Mouse (Mus musculus): ENCODE data around the gene Fxyd5.

Fxyd5 gene

DNA sequence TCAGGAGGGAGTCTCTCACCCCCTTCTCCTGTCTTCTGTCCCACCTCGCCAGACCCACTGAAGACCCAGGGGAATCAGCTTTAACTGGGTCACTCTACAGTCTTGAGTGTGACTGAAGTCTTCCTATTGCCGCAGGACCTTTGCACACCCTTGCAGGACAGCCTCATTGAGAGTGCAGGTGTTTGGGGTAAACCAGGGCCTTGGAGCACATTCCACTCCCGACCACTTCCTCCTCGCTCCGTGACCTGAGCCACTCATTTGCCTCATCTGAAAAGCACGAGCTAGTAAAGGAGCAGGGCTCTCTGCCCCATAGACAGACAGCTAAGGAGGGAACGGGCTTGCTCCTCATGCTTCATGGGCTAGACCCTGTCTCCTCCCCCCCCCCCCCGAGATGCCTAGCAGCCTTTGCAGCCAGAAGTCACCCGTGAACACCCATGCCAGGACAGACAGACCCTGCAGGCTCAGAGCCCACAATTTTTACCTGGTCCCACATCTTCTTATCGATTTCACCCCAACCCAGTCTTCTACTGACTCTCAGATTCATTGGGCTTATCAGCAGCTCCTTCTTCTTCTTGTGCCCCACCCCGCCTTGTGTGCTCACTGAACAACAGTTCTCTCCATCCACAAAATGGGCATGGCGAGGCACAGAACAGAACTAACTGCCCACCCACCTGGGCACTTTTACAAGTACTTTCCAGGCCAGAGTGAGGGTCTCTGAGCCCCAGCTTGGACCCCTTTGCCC is 1.8 kb downstream of the Fxyd5 start:
- no peak for DNase-seq (ENCODE audit: low spot score in 2 of 2)

DNA sequence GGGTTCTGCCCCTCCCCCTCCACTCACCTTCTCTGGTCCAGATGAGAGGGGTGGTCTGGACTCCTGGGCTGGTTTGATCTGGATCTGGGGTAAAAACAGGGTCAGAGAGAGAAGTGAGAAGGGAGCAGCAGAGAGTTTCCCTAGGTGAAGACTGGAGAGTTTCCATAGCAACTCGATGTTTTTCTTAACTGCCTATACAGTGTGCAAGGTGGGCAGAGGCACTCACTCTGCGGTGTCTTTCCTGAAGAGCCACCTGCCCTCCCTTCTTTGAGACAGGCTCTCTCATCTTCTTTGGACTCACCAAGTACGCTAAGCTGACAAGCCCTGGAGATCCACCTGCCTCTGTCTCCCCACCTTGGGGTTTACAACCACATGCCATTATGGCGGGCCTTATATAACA is 3.3 kb downstream of the Fxyd5 start:
- DNase-seq (ENCODE audit: low spot score in 2 of 2): no peak

DNA sequence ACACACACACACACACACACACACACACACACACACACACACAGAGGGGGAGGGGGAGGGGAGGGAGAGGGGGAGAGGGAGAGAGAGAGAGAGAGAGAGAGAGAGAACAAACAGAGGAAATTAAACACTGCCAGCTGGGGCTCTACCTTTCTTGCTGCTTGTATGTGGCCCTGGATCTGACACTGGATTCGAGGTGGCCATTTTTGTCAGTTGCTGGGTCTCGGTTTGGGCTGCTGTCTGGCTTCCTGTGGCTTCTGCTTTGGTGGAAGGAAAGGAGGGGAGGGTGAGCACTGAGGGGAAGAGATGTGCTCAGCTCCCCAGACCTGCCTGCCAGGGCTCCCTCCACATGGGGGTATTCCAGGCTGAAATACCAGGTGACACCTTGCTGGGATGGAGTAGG is 4.6 kb downstream of the Fxyd5 start:
- DNase-seq (ENCODE audit: low spot score in 2 of 2): no peak

DNA sequence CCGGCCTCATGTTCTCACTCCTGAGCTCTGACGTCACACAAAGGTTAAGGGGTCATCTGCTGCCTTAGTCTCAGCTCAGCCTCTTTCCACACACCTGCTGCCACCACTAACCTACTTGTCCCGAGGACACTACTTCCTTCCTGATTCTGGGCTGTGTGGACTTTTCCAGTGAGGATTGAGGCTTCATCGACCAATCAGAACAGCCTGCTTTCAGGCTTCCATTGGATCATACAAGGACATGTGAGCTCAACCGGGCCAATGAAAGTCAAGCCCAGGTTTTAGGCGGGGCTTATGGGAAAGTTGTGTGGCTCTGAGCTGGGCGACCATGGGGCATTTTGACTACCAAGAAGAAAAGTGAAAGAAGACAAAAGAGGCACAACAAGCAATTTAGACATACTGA is 5.4 kb downstream of the Fxyd5 start:
- no peak for DNase-seq (ENCODE audit: low spot score in 2 of 2)

DNA sequence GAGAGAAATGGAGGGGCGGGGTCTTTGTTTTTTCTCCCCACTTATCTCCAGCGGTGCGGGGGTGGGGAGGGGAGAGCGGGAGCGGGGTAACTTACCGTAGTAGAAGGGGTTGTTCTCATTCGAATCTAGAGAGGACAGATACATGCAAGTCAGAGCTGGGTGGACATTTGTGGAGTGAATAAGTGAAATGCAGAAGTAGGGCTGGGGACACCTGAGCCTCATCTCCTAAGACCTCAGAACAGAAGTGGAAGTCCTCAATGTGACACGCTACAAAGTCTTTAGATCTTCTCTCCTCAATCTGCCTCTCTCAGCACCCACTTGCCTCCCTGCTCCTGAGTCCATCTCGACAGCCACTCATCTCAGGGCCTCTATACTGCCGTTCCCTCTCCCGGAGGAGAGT is 7.0 kb downstream of the Fxyd5 start:
- no peak for DNase-seq (ENCODE audit: low spot score in 2 of 2)

DNA sequence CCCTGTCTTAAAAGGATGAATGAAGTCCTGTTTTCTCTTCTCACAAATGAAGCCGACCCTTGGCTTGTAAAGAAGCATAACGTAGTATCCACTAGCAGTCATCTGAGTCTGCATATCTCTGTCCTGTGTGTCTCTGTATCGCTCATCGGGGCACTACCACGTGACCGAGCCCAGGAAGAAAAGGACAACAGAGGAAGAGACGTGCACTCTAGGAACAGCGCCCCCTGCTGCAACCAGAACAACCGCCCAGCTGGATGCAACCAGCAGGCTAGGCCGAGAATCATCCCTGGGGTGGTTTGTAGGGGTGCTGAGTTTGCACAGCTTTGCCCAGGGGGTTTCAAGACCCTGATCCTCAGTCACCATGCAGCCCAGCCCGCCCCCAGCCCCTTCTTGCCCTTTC is 7.5 kb downstream of the Fxyd5 start:
- DNase-seq (ENCODE audit: low spot score in 2 of 2): no peak

DNA sequence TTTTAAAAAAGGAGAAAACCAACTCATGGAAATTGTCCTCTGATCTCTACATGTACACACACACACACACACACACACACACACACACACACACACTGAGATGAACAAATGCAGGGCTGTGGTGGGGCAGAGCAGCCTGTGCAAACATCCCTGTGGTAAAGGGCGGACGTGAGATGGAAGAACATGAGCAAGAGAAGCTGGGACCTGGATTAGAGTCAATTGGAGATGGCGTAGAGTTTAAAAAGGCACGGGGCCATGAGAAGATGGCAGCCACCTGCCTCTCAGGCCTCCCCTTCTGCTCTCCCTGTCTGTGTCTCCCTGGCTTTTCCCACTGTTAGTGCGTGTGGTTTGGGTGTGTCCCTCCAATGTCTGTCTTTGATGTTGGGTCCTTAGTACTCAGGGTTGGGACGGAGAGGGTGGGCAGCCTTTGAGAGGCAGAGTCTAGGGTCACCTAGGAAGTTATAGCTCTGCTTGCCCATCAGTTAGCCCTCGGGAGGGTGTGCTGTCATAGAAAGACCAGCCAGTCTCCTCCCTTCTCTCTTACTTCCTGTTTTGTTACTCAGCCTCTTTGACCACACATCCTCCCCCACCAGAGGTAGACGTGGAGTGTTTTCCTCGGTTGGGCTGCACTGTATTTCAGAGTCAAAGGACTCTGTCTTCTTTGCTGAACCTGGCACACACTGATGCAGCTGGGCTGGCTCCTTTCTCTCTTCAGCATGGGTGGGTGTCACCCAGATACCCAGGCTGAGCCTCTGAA is 8.7 kb downstream of the Fxyd5 start:
- DNase-seq (ENCODE audit: low spot score in 2 of 2): peak in 1 of 2 experiments; percentile 47

DNA sequence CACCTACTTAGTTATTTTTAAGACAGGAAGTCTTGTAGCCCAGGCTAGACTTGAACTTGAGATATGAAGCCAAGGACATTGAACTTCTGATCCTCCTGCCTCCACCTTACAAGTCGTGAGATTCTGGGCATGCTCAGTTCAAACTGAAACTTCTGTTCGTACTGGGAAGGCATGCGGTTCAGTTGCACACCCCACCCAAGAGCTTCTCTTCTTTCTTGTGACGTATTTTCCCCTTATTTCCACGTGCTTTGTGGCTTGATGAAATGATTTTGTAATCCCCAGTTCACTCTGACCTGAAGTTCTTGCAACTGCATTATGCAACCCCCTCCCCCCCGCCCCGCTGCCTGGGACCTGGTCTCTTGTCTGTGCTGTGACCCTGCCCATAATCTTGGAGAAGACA is 10.6 kb downstream of the Fxyd5 start:
- no peak for DNase-seq (ENCODE audit: low spot score in 2 of 2)

DNA sequence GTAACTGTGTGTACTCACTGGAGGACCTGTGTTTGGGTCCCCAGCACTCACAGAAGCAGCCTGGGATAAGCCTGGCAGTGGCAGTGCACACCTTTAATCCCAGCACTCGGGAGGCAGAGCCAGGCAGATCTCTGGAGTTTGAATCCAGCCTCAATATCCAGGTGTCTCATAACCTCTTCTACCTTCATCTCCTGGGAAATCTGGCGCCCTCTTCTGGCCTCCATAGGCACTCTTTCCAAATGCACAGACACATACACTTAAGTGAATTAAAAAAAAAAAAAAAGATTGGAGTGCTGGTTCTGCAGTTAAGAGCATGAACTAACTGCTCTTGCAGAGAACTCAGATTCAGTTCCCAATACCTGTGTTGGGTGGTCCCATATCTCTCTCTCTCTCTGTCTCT is 11.6 kb downstream of the Fxyd5 start:
- DNase-seq (ENCODE audit: low spot score in 2 of 2): no peak

DNA sequence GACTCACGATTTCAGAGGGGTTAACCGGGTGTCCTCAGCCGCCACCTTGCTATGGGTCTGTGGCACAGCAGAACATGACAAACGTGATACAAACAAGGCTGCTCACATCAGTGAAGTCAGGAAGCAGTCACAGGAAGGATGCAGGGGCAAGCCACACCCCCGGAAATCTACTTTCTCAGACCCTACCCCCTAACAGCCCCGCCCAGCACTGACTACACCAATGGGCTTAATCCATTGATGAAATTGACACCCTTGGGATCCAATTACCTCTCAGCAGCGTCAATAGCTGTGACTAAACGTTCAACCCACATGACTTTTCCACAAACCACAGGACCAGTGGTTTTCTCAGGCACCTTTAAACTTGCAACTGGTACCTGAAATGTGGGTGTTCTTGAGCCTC is 13.7 kb downstream of the Fxyd5 start:
- DNase-seq (ENCODE audit: low spot score in 2 of 2): no peak

DNA sequence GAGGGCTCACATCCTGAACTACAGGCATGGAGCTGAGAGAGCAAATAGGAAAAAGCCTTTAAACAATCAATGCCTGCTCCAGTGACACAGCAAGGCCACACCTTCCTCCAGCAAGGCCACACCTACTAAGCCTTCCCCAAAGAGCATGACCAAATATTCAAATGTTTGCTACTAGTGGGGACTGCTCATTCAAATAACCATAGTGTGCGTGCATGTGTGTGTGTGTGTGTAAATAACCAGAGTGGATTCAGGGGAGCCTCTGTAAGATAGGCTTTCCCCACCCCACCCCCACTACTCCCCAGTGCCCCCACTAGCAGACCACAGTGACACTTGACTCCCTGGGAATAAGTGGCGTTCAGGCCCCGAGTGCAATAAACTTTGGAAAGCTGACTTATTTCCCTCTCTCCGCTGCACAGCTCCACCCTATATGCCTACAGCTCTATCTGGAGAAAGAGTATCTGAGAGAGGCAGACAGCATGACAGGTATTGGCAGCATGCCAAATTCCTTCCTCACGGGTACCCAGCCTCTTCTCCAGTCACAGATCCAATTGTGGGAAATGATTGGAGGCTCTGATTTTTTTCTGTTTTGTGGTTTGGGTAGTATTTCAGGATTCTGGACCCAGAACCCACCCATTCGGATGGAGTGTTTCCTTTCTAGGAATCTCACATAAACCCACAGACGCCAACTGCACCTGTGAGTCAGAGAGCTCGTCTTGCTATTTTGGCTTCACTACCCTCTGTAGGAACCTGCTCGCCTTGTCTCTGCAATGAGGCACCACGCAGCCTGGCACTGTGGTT is 25.0 kb downstream of the Fxyd5 start:
- no peak for DNase-seq (ENCODE audit: low spot score in 2 of 2)

DNA sequence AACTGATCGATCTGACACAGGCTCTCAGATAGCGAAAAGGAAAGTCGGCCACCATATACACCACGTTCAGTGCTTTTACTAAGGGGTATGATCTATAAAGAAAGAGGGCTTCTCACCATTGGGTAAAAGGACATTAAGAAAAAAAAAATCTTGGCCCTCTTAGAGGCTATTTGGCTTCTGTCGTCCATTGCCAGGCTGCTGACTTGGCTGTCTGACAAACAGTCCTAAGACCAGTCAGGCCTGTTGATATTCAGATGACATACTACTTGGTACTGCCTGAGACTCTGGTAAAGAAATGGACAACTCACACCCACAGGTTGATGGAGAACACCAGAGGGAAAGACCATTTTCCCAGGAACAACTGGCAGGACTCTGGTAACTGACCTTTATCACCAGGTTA is 29.3 kb downstream of the Fxyd5 start:
- no peak for DNase-seq (ENCODE audit: low spot score in 2 of 2)

DNA sequence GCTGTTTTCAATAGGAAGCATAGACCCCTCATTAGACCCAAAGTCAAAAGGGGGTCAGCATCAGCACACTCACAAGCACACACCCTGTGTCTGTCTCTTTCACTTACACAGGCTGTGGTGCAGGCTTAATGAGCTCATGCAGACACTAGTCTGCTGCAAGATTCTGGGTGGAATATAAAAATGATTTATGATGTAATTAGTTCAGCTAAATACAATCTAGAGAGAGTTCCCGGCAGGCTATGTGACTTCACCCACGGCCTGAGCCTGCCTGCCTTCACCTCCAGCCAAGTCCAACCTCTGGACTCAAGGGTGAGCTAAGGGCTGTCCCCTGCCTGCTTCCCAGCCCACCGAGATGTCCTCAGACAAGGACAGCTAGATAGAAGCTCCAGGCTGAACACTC is 33.4 kb downstream of the Fxyd5 start:
- DNase-seq (ENCODE audit: low spot score in 2 of 2): no peak

DNA sequence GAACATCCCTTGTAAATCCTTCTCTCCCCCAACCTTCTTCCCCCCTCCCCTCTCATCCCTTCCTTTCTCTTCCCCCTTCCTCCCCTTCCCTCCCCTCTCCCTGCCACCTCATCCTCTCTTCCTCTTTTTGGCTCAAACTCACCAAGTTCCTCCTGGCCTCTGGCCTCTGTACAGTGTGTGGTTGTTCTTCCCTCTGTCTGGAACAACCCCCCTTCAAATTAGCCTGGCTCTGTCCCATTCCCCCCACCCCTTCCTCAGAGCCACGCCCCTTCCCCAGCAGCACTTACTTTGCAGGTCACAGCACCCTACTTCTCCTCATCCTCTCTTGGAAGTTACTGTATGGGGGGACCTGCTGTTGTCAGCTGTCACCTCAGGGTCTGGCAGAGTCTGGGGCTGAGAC is 34.1 kb downstream of the Fxyd5 start:
- DNase-seq (ENCODE audit: low spot score in 2 of 2): no peak

DNA sequence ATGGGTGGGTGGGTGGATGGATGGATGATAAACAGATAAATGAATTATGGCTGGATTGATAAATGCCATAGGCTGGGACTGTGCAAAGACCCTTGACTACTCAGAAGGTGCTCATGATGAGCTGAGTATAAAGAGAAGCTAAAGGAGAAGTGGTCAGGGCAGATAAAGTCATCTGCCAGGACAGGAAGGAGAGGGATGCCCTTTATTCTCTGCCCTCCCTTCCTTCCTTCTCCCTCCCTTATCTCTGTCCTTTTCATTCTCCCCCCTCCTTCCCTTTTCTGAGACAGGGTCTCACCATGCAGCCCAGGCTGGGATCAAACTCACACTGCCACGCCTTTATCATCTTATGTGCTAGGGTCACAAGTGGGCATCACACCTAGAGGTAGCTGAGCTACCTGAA is 34.5 kb downstream of the Fxyd5 start:
- no peak for DNase-seq (ENCODE audit: low spot score in 2 of 2)

DNA sequence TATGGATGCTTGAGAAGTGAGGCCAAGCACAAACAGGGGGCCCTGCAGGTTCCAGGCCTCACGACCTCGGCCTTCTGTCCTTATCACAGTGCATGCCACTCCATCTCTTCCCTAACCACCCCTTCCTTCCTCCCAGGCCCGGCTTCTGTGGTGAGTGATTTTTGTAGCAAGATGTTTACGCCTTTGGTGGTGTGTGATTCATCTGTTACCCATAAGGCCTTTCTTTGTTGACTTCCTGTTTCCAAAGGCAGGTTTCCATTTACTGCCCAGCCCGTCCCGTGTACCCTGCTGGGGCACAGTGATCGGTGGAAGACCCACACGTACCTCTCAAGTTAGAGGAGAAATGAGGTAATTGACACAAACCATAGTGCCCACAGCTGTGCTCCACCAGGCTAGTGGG is 39.6 kb downstream of the Fxyd5 start:
- DNase-seq (ENCODE audit: low spot score in 2 of 2): peak; percentile 36 to 65

DNA sequence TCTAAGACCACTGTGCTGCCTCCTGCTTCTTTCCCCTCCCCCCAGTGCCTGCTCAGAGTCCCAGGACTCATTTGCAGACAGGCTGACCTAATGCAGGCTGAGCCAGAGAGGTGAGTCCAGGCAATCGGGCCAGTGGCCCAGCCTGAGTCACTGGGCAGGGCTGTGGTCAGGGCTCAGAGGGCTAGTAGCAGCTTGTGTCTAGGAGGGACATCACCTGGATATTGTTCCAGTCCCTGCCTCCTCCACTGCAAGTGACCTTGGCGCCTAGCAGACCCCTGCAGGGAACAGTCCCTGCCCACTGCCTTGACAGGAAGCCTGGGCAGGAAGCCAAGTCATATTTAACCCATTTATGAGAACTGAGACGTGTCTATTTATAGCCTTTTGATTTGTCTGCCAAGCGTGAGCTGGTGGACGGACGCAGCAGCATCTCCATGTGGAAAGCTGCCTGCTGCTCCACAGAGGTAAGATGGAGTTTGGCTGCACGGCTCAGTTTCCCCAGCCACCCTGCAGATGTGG is 41.7 kb downstream of the Fxyd5 start:
- DNase-seq (ENCODE audit: low spot score in 2 of 2): peak; percentile 50 to 73

DNA sequence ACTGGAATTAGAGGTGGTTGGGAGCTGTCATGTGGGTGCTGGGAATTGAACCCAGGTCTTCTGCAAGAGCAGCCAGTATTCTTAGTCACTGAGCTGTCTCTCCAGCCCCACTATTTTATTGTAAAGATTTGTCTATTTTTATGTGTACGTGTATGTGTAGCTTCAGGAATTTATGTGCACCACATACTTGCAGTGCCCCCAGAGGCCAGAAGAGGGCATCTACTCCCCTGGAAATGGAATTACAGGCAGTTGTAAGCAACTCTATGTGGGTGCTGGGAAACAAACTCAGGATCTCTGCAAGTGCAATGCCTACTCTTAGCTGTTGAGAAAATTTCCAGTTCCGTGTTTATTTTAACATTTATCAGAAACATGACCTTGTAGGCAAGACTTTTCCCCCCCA is 45.8 kb downstream of the Fxyd5 start:
- DNase-seq (ENCODE audit: low spot score in 2 of 2): no peak

DNA sequence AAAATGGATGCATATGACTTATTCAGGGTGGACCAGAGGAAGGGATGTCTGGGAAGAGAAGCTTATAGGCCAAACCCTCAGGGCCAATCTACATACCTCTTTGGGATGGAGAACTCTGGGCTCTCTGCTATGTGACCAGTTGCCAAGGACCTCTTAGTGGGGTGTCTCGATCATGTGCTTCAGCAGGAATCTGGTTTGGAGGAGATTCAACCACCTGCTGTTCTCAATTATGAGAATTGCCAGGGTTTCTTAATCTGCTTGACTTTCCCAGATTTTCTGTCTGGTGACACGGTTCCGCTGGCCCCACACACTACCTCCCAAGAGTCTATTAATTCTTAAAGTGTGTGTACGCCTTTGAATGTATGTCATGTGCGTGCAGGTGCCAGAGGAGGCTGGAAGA is 48.3 kb downstream of the Fxyd5 start:
- no peak for DNase-seq (ENCODE audit: low spot score in 2 of 2)

DNA sequence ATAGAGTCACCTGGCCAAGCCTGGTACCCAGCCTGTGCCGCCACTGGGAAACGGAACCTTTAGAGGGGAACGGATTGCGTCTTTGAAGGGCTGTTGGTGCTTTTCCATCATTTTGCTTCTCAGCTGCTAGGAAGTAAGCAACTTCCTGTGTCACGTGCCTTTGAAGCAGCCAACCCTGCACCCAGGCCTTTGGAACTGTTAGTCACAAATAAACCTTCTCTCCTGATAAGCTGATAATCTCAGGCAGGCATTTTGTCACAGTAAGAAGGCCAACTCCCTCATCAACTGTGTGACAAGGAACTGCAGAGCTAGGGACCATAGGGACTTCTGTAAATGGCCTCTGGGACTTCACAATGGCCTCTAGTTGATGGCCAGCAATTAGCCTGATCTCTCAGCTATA is 50.1 kb downstream of the Fxyd5 start:
- no peak for DNase-seq (ENCODE audit: low spot score in 2 of 2)

DNA sequence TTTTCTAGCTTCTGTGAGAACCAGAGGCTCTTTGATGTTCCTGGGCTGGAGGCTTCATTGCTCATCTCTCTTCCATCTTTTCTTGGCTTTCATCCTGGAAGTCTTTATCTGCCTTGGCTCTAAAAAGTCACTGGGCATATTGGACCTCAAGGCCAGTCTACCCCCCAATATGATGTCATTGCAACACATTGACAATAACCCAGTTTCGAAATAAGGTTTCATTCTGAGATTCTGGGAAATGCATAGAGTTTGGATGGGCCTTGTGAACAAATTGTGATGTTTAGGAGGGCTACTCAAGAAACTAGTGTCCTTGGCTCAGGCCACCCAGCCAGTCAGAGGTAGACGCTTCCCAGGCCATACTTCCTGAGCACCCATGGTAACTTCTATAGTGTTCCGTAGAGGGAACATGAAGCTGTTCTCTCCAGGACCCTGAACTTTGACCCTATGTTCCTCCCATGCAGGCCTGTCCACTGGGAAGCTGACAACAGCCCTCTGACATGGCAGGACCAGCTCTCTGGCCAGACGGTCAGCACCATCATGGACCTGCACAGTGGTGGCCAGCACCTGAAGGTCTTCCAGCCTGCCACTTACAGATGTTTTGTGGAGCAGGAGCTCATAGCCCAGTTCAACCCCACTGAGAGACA is 53.6 kb downstream of the Fxyd5 start:
- no peak for DNase-seq (ENCODE audit: low spot score in 2 of 2)

DNA sequence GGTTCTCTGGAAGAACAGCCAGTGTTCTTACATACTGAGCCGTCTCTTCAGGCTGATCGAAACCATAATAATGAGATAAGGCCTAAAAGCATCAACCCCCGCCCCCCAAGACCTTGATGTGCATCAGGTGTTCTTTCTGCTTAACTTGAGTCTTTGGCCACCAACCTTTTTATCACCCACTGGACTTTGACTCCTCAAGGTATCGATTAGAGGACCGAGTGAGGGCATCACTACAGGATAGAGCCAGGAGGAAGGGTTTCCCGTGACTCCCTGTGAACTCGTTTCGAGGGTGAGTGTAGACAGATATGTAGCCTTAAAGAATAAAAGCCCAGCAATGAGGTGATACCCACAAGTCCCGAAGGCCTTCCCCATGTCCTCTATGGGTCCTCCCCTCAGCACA is 56.9 kb downstream of the Fxyd5 start:
- DNase-seq (ENCODE audit: low spot score in 2 of 2): no peak

Data from spleen, postnatal 4 days (tissue).